Mouse (Mus musculus) hindbrain, embryonic 13.5 days (tissue): ENCODE measurements around the gene Gm49486. TPM values are rescaled to one million over a fixed set of nuclear protein-coding genes. Genes with fewer than 3 reads are reported as not detected.

Source experiments
- ATAC-seq: fragments of 200-750 bp; cut with Nextera tagmentation; 2 replicates; pipeline ENCODE4 v1.8.0; 2017; ENCODE audit warnings: moderate TSS enrichment; ENCODE audit not compliant: low FRiP score
- H3K27ac ChIP-seq: fragments of 300-500 bp; sonication (generic); 2 replicates; pipeline ENCODE4 v1.5.1; 2015; ENCODE audit warnings: inconsistent platforms, mild to moderate bottlenecking, moderate library complexity
- H3K27me3 ChIP-seq: fragments of 300-500 bp; sonication (generic); 2 replicates; pipeline ENCODE4 v1.6.1; 2015; ENCODE audit warnings: mild to moderate bottlenecking, inconsistent platforms
- H3K36me3 ChIP-seq: fragments of 300-500 bp; sonication (generic); 2 replicates; pipeline ENCODE4 v1.6.1; 2015; ENCODE audit warnings: mild to moderate bottlenecking, inconsistent platforms
- H3K4me1 ChIP-seq: fragments of 300-500 bp; sonication (generic); replicated peaks from 2 replicates; pipeline ENCODE4 v1.6.1; 2015; ENCODE audit warnings: inconsistent platforms
- H3K4me2 ChIP-seq: fragments of 300-500 bp; sonication (generic); 2 replicates; pipeline ENCODE4 v1.6.1; 2015; ENCODE audit warnings: inconsistent platforms, mild to moderate bottlenecking, moderate library complexity
- H3K4me3 ChIP-seq: fragments of 300-500 bp; sonication (generic); 2 replicates; pipeline ENCODE4 v1.5.1; 2015; ENCODE audit warnings: mild to moderate bottlenecking, inconsistent platforms
- H3K9ac ChIP-seq: fragments of 300-500 bp; sonication (generic); 2 replicates; pipeline ENCODE4 v1.6.1; 2015; ENCODE audit warnings: mild to moderate bottlenecking, inconsistent platforms
- H3K9me3 ChIP-seq: fragments of 300-500 bp; sonication (generic); 2 replicates; pipeline ENCODE4 v1.6.1; 2016; ENCODE audit warnings: inconsistent platforms
- WGBS: fragments of 180-500 bp; shearing (Covaris S2); methylation state at CpG from one replicate; pipeline ENCODE4 v1.1.7; 2015; 5-methylcytosine and 5-hydroxymethylcytosine counted together
- polyA plus RNA-seq: library from polyadenylated mRNA; unstranded; fragments of >200 nt; fragmentation: Nextera tagmentation; extraction: Ambion mirVana; gene quantifications from 2 replicates; pipeline ENCODE4 v1.2.1, GENCODE M21; 2015

The Gm49486 gene
- polyA plus RNA-seq, 1 experiment from 2014 or later, result 1.6 TPM

GRCm38 (mm10) chr15:79261095-79261725, 32.0 kb downstream of the Gm49486 start:
- H3K27ac ChIP-seq, result no peak overlapping the region
- H3K4me1 ChIP-seq, result peaks cover 20% of the 10 kb centered on the region
- peak overlapping the region; percentile 58 for H3K4me3 ChIP-seq
- no peaks in the 10 kb centered on the region for H3K9me3 ChIP-seq
- peak overlapping the region; percentile 95 for H3K4me2 ChIP-seq
- peak; percentile 60 for ATAC-seq
- H3K9ac ChIP-seq, result peak overlapping the region; percentile 76
- 2% methylated on average over 40 of the region's 62 CpGs for WGBS
- H3K27me3 ChIP-seq, result peaks cover 74% of the 10 kb centered on the region
- H3K36me3 ChIP-seq, result no peaks in the 10 kb centered on the region

GRCm38 (mm10) chr15:79261757-79262156, 32.6 kb downstream of the Gm49486 start:
- Histone ChIP-seq H3K27me3 (peaks cover 75% of the 10 kb centered on the region), H3K27ac (no peak overlapping the region), H3K9me3 (no peaks in the 10 kb centered on the region), H3K4me3 (peak overlapping the region; percentile 58), H3K4me2 (peak overlapping the region; percentile 95), H3K4me1 (peaks cover 20% of the 10 kb centered on the region), H3K36me3 (no peaks in the 10 kb centered on the region), H3K9ac (peak overlapping the region; percentile 76)
- WGBS, result under 1% methylated on average over 27 of the region's 28 CpGs
- peak; percentile 53; the same call in 1 of the 2 replicates for ATAC-seq

- Histone ChIP-seq H3K27me3 (peaks cover 79% of the 10 kb centered on the region), H3K9ac (no peak overlapping the region), H3K36me3 (no peaks in the 10 kb centered on the region), H3K4me1 (peaks cover 20% of the 10 kb centered on the region), H3K9me3 (no peaks in the 10 kb centered on the region), H3K4me3 (peak overlapping the region; percentile 58; the same call in 1 of the 2 replicates), H3K27ac (no peak overlapping the region), H3K4me2 (no peak overlapping the region; the same call in 1 of the 2 replicates)
- WGBS, result 19% methylated on average over 13 of the region's 13 CpGs
- ATAC-seq, result no peak
Measured at GRCm38 (mm10) chr15:79262375-79262774, 33.2 kb downstream of the Gm49486 start.

- Histone ChIP-seq H3K27me3 (peaks cover 83% of the 10 kb centered on the region), H3K36me3 (no peaks in the 10 kb centered on the region), H3K9me3 (no peaks in the 10 kb centered on the region), H3K27ac (no peak overlapping the region), H3K4me1 (peaks cover 20% of the 10 kb centered on the region), H3K9ac (no peak overlapping the region), H3K4me2 (no peak overlapping the region), H3K4me3 (0 out of 2 replicates have a peak overlapping the region, but pooled peaks have one; percentile 58)
- WGBS, result 89% methylated on average over 3 of the region's 3 CpGs
- ATAC-seq, result no peak
Measured at GRCm38 (mm10) chr15:79262786-79263309, 33.7 kb downstream of the Gm49486 start.

GRCm38 (mm10) chr15:79263726-79264125, 34.5 kb downstream of the Gm49486 start:
- H3K4me1 ChIP-seq, result peaks cover 20% of the 10 kb centered on the region
- H3K9me3 ChIP-seq, result no peaks in the 10 kb centered on the region
- H3K4me2 ChIP-seq, result no peak overlapping the region
- H3K27ac ChIP-seq, result no peak overlapping the region
- no peaks in the 10 kb centered on the region for H3K36me3 ChIP-seq
- peaks cover 80% of the 10 kb centered on the region for H3K27me3 ChIP-seq
- no peak for ATAC-seq
- no peak overlapping the region for H3K9ac ChIP-seq
- 94% methylated on average over 6 of the region's 6 CpGs for WGBS
- H3K4me3 ChIP-seq, result no peak overlapping the region

- Histone ChIP-seq H3K9ac (no peak overlapping the region), H3K4me3 (no peak overlapping the region), H3K9me3 (no peaks in the 10 kb centered on the region), H3K4me1 (peaks cover 23% of the 10 kb centered on the region), H3K4me2 (no peak overlapping the region), H3K36me3 (no peaks in the 10 kb centered on the region), H3K27ac (no peak overlapping the region), H3K27me3 (peaks cover 65% of the 10 kb centered on the region)
- 62% methylated on average over 4 of the region's 4 CpGs for WGBS
- ATAC-seq, result no peak
Measured at GRCm38 (mm10) chr15:79265384-79265783, 36.2 kb downstream of the Gm49486 start.

- WGBS, result 36% methylated on average over 1 of the region's 1 CpGs
- H3K27ac ChIP-seq, result no peak overlapping the region
- no peaks in the 10 kb centered on the region for H3K9me3 ChIP-seq
- H3K4me2 ChIP-seq, result no peak overlapping the region
- no peak overlapping the region for H3K9ac ChIP-seq
- no peaks in the 10 kb centered on the region for H3K36me3 ChIP-seq
- ATAC-seq, result no peak
- peaks cover 12% of the 10 kb centered on the region for H3K4me1 ChIP-seq
- H3K4me3 ChIP-seq, result no peak overlapping the region
- H3K27me3 ChIP-seq, result peaks cover 40% of the 10 kb centered on the region
Measured at GRCm38 (mm10) chr15:79268521-79268920, 39.3 kb downstream of the Gm49486 start.

- H3K36me3 ChIP-seq, result no peaks in the 10 kb centered on the region
- peaks cover 12% of the 10 kb centered on the region for H3K4me1 ChIP-seq
- no peak overlapping the region; the same call in 1 of the 2 replicates for H3K27ac ChIP-seq
- no peaks in the 10 kb centered on the region for H3K9me3 ChIP-seq
- peaks cover 28% of the 10 kb centered on the region for H3K27me3 ChIP-seq
- H3K9ac ChIP-seq, result peak overlapping the region; percentile 67
- peak; percentile 73 for ATAC-seq
- H3K4me2 ChIP-seq, result peak overlapping the region; percentile 85
- peak overlapping the region; percentile 41 for H3K4me3 ChIP-seq
- 2% methylated on average over 33 of the region's 33 CpGs for WGBS
Measured at GRCm38 (mm10) chr15:79270317-79271123, 41.3 kb downstream of the Gm49486 start.

GRCm38 (mm10) chr15:79271124-79271746, 42.0 kb downstream of the Gm49486 start:
- Histone ChIP-seq H3K9ac (no peak overlapping the region), H3K4me3 (peak overlapping the region; percentile 41), H3K4me1 (peaks cover 12% of the 10 kb centered on the region), H3K27me3 (peaks cover 21% of the 10 kb centered on the region; the same call in 1 of the 2 replicates), H3K4me2 (peak overlapping the region; percentile 85), H3K36me3 (no peaks in the 10 kb centered on the region), H3K27ac (no peak overlapping the region), H3K9me3 (no peaks in the 10 kb centered on the region)
- peak; percentile 13; the same call in 1 of the 2 replicates for ATAC-seq
- WGBS, result 13% methylated on average over 17 of the region's 17 CpGs

GRCm38 (mm10) chr15:79273020-79273419, 43.8 kb downstream of the Gm49486 start:
- no peak overlapping the region for H3K4me3 ChIP-seq
- H3K36me3 ChIP-seq, result no peaks in the 10 kb centered on the region
- 0 out of 2 replicates have a peak, but pooled peaks cover 3% of the 10 kb centered on the region for H3K9me3 ChIP-seq
- H3K4me2 ChIP-seq, result no peak overlapping the region
- H3K9ac ChIP-seq, result no peak overlapping the region
- H3K27ac ChIP-seq, result no peak overlapping the region
- peaks cover 10% of the 10 kb centered on the region; the same call in 1 of the 2 replicates for H3K27me3 ChIP-seq
- no peak for ATAC-seq
- H3K4me1 ChIP-seq, result peaks cover 12% of the 10 kb centered on the region
- 52% methylated on average over 10 of the region's 10 CpGs for WGBS

GRCm38 (mm10) chr15:79277728-79278127, 48.5 kb downstream of the Gm49486 start:
- Histone ChIP-seq H3K4me2 (no peak overlapping the region), H3K4me1 (no peaks in the 10 kb centered on the region), H3K27ac (no peak overlapping the region), H3K27me3 (0 out of 2 replicates have a peak, but pooled peaks cover 3% of the 10 kb centered on the region), H3K36me3 (no peaks in the 10 kb centered on the region), H3K9ac (no peak overlapping the region), H3K9me3 (0 out of 2 replicates have a peak, but pooled peaks cover 3% of the 10 kb centered on the region), H3K4me3 (no peak overlapping the region)
- 65% methylated on average over 10 of the region's 10 CpGs for WGBS
- ATAC-seq, result no peak

- Histone ChIP-seq H3K9me3 (0 out of 2 replicates have a peak, but pooled peaks cover 3% of the 10 kb centered on the region), H3K4me2 (no peak overlapping the region), H3K4me3 (no peak overlapping the region), H3K27ac (no peak overlapping the region), H3K27me3 (no peaks in the 10 kb centered on the region), H3K9ac (no peak overlapping the region), H3K4me1 (no peaks in the 10 kb centered on the region), H3K36me3 (no peaks in the 10 kb centered on the region)
- no peak for ATAC-seq
- 24% methylated on average over 6 of the region's 6 CpGs for WGBS
Measured at GRCm38 (mm10) chr15:79280209-79280608, 51.0 kb downstream of the Gm49486 start.
